Mouse (Mus musculus) left cerebral cortex, postnatal 36 days (tissue): ENCODE results near the gene Htr6. TPM values are rescaled to one million over a fixed set of nuclear protein-coding genes. Genes with fewer than 3 reads are reported as not detected.

Experiments used
- DNase-seq, 2 experiments: peaks; one replicate each; pipeline ENCODE4 v3.0.0; 2021 to 2022; ENCODE audit warnings: low spot score in 2 of 2, mixed read lengths in 1 of 2
- intact Hi-C: fragments of 180-260 bp; cut with DNase I; formaldehyde crosslinking; loops from one replicate; pipeline ENCODE4 v1.15.1; 2025
- total RNA-seq, 2 experiments: library from RNA; stranded (reverse); gene quantifications; 2 replicates each; pipeline ENCODE4 v1.2.3; 2021

The Htr6 gene
- total RNA-seq, 2 experiments from 2014 or later, result 6.6 to 8.5 TPM

DNA sequence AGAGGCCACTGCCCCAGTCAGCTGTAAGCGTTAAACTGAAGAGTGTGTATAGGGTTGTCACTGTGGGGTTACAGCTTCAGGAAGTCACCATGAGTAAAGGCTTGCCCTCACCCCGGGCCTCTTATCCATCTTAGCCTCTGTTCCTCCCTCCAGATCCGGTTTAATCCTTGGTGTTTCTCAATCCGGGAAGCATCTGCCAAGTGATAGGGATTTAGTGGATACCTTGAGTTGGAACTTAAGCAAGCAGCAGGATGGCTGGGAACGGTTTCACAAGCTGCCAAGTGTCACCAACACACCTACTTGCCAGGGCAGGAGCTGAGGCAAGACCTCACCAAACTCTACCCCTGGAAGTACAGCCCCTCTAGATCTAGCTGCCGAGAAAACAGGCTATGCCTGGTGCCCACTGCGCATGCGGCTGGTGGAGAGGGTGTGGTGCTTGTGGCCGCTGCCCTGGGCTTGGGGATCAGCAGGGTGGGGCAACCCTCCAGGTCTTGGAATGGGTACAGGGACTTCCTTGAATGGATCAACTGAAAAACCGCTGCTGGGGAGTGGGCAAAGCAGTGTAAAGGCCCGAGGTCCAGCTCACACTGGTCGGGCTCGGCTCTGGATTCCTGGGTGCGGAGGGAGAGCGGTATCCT is 15.1 kb upstream of the Htr6 start:
- DNase-seq, result no peak
- intact Hi-C loops, result no loop called here

- intact Hi-C loops, result loop anchor here (5.0 kb wide), 1 partner anchor 248 kb away; no protein-coding TSS in a partner anchor
- DNase-seq, result no peak
Observed at GRCm38 (mm10) chr4:139088982-139089671, 13.8 kb upstream of the Htr6 start.

DNA sequence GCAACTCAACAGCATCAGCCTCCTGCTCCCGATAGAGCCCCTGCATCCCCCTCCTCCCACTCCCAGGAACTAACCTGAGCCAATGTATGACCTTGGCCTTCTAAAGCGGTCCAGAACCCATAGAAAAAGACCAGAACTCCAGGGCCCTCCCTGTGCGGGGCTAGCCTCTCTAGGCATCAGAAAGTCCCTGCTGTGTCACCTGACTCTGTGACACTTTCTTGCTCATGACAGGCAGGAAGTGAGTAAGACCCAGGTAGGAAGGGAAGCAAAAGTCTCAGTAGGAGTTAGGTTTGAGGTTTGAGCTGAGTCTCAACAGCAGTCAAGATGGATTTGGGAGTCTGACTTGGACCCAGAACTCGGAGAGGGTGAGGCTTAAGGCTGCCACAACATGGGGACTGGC is 11.6 kb upstream of the Htr6 start:
- intact Hi-C loops, result loop anchor here (1.0 to 5.0 kb wide), 3 partner anchors 165 to 250 kb away; no protein-coding TSS in a partner anchor
- no peak for DNase-seq

DNA sequence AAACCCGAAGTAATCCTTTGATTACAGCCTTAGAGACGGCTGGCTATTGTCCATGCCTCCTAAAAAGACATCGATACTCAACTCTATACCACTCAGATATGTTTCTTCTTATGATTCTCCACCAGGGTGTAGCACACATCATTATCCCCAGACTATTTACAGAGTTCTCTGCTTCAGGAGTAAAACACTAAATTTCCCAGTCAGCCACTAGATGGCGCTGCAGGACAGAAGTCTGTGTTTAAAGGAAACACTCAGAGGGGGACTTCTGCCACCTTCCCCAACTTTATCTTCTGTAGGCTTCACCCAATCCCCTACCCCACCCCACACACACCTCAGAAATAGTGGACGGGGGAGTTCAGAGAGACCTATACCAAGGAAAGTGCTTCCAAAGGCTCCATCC is 10.7 kb upstream of the Htr6 start:
- DNase-seq, result peak; percentile 75 to 83
- intact Hi-C loops, result loop anchor here (1.0 to 5.0 kb wide), 3 partner anchors 166 to 251 kb away; no protein-coding TSS in a partner anchor

- intact Hi-C loops, result loop anchor here (5.0 kb wide), 1 partner anchor 252 kb away; no protein-coding TSS in a partner anchor
Observed at GRCm38 (mm10) chr4:139085337-139085736, 10.0 kb upstream of the Htr6 start.

DNA sequence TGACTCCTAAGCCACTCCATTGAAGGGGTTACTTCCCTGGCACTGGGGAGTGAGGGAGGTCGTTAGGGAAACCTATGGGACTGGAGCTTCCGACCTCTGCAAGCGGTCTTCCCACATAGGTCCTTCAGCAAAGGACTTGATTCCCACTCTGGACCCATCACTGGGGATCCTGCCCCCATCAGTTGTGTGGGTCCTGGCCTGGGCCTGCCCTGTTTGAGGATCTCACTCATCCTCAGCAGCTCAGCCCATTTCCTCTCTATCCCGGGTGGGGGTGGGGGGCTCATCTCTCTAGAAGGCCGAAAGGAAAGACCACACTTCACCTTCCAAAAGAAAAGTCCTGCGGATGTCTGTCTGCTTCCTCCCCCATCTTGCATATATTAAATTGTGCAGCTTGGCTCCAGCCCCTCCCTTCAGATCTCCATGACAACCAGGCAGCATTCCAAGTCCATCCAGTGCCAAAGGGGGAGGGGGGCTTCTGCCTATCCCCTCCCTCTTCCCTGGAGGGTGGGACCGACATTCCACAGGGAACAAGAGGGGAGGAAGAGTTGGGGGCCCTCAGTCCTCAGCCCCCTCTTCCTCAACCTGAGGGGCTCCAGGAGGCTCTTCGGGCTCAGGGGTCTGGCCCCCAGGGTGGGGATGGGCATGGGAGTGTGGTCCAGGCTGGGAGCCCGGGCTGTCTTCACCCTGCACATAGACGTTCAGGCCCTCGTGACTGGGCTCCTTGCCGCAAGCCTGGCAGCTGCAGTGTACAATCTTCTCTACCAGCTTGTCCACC is 7.6 kb upstream of the Htr6 start:
- no peak for DNase-seq
- intact Hi-C loops, result no loop called here

More at GRCm38 (mm10) chr4:139085337-139085736, 10.0 kb upstream of the Htr6 start:
- no peak for DNase-seq

- DNase-seq, result no peak
- intact Hi-C loops, result no loop called here
Observed at GRCm38 (mm10) chr4:139081270-139081931, 6.0 kb upstream of the Htr6 start.

- no peak for DNase-seq
- intact Hi-C loops, result no loop called here
Observed at GRCm38 (mm10) chr4:139080259-139080658, 4.9 kb upstream of the Htr6 start.

DNA sequence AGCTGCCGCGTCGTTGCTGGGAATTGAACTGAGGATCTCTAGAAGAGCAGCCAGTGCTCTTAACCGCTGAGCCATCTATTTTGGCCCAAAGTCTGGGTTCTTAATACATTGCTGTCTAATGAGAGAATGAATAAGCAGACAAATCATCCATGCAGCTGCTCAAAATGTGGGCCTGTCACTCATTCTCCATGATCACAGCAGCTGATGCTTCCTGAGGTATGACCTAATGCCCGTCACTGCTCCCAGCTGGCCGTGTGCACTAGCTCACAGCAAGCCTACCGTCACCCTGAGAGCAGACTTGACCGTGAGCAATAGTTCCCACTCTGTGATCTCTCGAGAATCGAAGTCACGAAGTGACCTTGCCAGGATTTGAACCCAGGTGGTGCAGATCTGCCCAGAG is 4.1 kb upstream of the Htr6 start:
- intact Hi-C loops, result loop anchor here (2.0 kb wide), 1 partner anchor 157 kb away; no protein-coding TSS in a partner anchor
- DNase-seq, result no peak

DNA sequence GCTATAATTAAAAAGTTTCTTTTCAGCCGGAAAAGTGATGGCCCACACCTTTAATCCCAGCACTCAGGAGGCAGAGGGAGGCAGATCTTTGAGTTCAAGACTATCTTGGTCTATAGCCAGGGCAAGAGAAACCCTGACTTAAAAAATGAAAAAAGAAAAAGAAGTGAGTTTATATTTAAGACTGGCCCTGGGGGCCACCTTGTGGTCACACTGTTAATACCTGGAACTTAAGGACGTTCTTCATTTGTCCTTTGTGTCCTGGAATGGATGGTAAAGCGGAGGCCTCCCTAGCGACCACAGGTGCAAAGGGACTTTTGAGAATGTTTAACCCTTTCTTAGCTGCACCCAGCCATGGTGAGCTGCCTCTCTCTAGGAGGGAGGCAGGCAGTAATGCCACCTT is 3.4 kb upstream of the Htr6 start:
- intact Hi-C loops, result loop anchor here (2.0 kb wide), 1 partner anchor 156 kb away; no protein-coding TSS in a partner anchor
- no peak for DNase-seq

DNA sequence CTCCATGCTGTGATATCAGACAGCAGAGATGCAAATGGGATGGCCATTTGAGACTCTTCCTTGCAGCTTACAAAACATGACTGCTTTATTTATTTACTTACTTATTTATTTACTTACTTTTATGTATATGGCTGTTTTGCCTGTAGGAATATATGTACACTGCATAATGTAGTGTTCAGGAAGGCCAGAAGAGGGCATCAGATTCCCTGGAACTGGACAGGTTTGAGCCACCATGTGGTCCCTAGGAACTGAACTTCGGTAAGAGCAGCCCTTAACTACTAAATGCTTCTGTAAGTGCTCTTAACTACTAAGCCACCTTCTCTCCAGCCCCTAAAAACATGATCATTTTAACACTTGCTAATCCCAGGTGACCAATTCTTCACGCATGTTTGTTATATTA is 2.9 kb upstream of the Htr6 start:
- no peak for DNase-seq
- intact Hi-C loops, result loop anchor here (2.0 kb wide), 1 partner anchor 156 kb away; no protein-coding TSS in a partner anchor

GRCm38 (mm10) chr4:139075915-139076314 is 545 bp upstream of the Htr6 start:
- DNase-seq, result no peak
- intact Hi-C loops, result loop anchor here (2.0 kb wide), 1 partner anchor 41 kb away; no protein-coding TSS in a partner anchor

DNA sequence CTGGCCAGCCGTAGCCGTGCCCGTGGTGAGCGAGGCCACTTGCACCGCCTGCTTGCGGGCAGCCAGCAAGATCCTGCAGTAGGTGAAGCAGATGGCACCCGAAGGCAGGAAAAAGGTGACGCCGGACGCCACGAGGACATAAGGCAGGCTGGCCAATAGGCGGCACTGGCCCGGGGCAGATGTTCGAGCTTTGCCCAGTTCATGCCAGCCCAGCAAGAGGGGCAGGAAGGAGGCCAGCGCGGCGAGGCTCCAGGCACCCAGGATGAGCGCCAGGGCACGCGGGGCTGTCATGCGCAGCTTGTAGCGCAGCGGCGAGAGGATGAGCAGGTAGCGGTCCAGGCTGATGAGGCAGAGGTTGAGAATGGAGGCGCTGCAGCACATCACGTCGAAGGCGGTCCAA is 1.3 kb downstream of the Htr6 start:
- intact Hi-C loops, result loop anchor here (2.0 kb wide), 1 partner anchor 39 kb away; no protein-coding TSS in a partner anchor

GRCm38 (mm10) chr4:139068287-139068686 is 7.1 kb downstream of the Htr6 start:
- intact Hi-C loops, result no loop called here

More for the DNA sequence above, 1.3 kb downstream of the Htr6 start:
- DNase-seq, result no peak

GRCm38 (mm10) chr4:139064831-139065230 is 10.5 kb downstream of the Htr6 start:
- no peak for DNase-seq
- intact Hi-C loops, result no loop called here

More at GRCm38 (mm10) chr4:139068287-139068686, 7.1 kb downstream of the Htr6 start:
- peak; percentile 72 to 85 for DNase-seq

DNA sequence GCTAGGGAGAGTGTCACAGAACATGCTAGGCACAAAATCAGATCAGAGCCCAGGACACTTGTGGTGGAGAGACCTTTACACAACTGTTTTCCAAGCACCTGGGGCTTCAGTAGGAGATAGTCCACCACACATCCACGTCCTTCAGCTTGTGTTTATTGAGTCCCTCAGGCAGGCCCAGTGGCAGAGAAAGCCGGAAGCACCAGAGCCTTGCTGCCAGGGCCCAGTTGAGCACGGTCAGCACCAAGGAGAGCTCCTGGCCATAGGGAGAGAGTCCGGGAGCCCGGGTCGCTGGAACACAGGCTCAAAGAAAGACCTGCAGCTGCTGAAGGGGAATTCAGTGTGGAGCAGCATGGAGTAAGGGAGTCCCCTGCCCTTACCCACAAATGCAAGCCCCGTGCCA is 15.8 kb downstream of the Htr6 start:
- intact Hi-C loops, result no loop called here
- DNase-seq, result no peak

GRCm38 (mm10) chr4:139058029-139058428 is 17.3 kb downstream of the Htr6 start:
- intact Hi-C loops, result no loop called here
- DNase-seq, result no peak

- intact Hi-C loops, result no loop called here
- no peak for DNase-seq
Observed at GRCm38 (mm10) chr4:139057291-139057690, 18.1 kb downstream of the Htr6 start.

DNA sequence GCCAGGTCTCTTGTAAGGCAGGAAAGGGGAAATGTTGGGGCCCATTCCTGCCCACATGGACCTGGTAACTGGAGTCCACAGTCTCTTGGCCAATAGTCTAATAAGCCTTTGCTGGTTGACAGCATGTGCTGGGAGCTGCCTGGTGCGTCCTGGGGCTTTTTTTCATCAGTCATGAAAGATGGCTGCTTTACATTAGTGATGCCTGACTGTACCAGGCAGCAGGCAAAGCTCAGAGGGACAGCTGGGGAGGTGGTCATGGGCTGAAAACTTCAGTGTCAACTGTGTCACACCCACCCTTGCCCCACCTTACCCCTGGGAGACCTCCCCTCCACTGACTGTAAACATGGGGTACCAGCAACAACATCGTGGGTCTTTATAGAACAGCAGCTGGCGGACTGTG is 19.6 kb downstream of the Htr6 start:
- intact Hi-C loops, result no loop called here
- DNase-seq, result no peak
